Mouse (Mus musculus): ENCODE data around the gene Arfrp1. TPM values are rescaled to one million over a fixed set of nuclear protein-coding genes. Genes with fewer than 3 reads are reported as not detected.

The Arfrp1 gene
- polyA plus RNA-seq, 1 experiment: 69.6 TPM

- Histone ChIP-seq H3K4me1 (replicated peaks; ENCODE audit: control insufficient read depth, insufficient read depth, low read length) (peaks cover 10% of the 10 kb centered on the region), H3K27me3 (ENCODE audit: control insufficient read depth, insufficient read depth, low read length) (no peaks in the 10 kb centered on the region), H3K4me3 (ENCODE audit: control insufficient read depth, insufficient read depth, low read length) (peak overlapping the region; percentile 84), H3K27ac (ENCODE audit: control insufficient read depth, insufficient read depth, low read length) (no peak overlapping the region), H3K36me3 (ENCODE audit: control insufficient read depth, insufficient read depth, low read length) (peaks cover 16% of the 10 kb centered on the region)
- no peak for DNase-seq
- 8% methylated on average over 14 of the region's 14 CpGs for WGBS
- no peak for TF ChIP-seq CTCF (IDR thresholded peaks at IDR 0.05; ENCODE audit: borderline replicate concordance, control insufficient read depth, extremely low read depth, insufficient read depth, low read length, poor library complexity)
- no peak for TF ChIP-seq POLR2A (IDR thresholded peaks at IDR 0.05; ENCODE audit: control insufficient read depth, extremely low read depth, insufficient read depth, low read length, poor library complexity)
Measured at GRCm38 (mm10) chr2:181364487-181364859, 731 bp downstream of the Arfrp1 start.

GRCm38 (mm10) chr2:181363946-181364345, 1.3 kb downstream of the Arfrp1 start:
- H3K36me3 ChIP-seq (ENCODE audit: control insufficient read depth, insufficient read depth, low read length): peaks cover 21% of the 10 kb centered on the region
- H3K4me1 ChIP-seq (replicated peaks; ENCODE audit: control insufficient read depth, insufficient read depth, low read length): peaks cover 10% of the 10 kb centered on the region
- no peak overlapping the region for H3K27ac ChIP-seq (ENCODE audit: control insufficient read depth, insufficient read depth, low read length)
- DNase-seq: no peak
- TF ChIP-seq POLR2A (IDR thresholded peaks at IDR 0.05; ENCODE audit: control insufficient read depth, extremely low read depth, insufficient read depth, low read length, poor library complexity) (no peak), CTCF (IDR thresholded peaks at IDR 0.05; ENCODE audit: borderline replicate concordance, control insufficient read depth, extremely low read depth, insufficient read depth, low read length, poor library complexity) (no peak)
- WGBS: 87% methylated on average over 3 of the region's 3 CpGs
- H3K4me3 ChIP-seq (ENCODE audit: control insufficient read depth, insufficient read depth, low read length): no peak overlapping the region
- no peaks in the 10 kb centered on the region for H3K27me3 ChIP-seq (ENCODE audit: control insufficient read depth, insufficient read depth, low read length)

DNA sequence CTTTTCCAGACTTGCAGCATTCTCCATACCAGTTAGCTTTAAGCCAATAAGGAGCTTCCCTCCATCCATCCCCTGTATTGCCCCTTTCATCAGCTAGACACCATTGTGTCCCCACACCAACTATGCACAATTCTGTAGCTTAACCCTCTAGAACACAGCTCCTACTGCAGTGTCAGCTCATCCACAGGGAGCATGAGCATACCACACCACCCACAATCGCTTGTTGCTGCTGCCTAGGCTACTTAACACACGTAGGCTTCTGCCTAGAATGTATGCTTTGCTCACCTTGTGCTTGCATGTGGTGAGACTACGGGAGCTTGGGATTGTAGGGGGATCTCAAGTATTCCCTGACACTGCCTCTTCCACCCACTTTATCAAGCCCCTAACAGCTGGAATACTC, 8.4 kb downstream of the Arfrp1 start:
- no peak overlapping the region for H3K4me3 ChIP-seq (ENCODE audit: control insufficient read depth, insufficient read depth, low read length)
- TF ChIP-seq POLR2A (IDR thresholded peaks at IDR 0.05; ENCODE audit: control insufficient read depth, extremely low read depth, insufficient read depth, low read length, poor library complexity) (no peak), CTCF (IDR thresholded peaks at IDR 0.05; ENCODE audit: borderline replicate concordance, control insufficient read depth, extremely low read depth, insufficient read depth, low read length, poor library complexity) (no peak)

DNA sequence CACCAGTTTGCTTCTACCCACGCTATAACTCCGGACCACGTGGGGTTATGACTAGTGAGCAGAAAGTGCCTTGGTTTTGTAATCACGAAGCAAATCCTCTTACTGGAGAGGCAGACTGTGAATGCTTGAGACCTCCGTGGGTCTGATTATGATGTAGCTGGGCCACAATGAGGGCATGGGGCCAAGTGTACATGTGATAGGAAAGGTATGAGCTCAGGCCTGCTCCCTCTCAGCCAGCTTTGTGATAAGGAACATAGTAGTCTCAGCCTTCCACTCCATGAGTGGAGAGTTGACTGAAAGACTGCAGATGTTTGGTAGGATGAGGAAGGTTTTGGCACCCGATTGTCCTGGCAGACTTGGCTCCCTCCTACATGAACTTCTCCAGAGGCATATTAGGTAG, 22.4 kb downstream of the Arfrp1 start:
- TF ChIP-seq POLR2A (IDR thresholded peaks at IDR 0.05; ENCODE audit: control insufficient read depth, extremely low read depth, insufficient read depth, low read length, poor library complexity) (no peak), CTCF (IDR thresholded peaks at IDR 0.05; ENCODE audit: borderline replicate concordance, control insufficient read depth, extremely low read depth, insufficient read depth, low read length, poor library complexity) (no peak)
- Histone ChIP-seq H3K27me3 (ENCODE audit: control insufficient read depth, insufficient read depth, low read length) (no peaks in the 10 kb centered on the region), H3K4me3 (ENCODE audit: control insufficient read depth, insufficient read depth, low read length) (no peak overlapping the region), H3K27ac (ENCODE audit: control insufficient read depth, insufficient read depth, low read length) (no peak overlapping the region), H3K4me1 (replicated peaks; ENCODE audit: control insufficient read depth, insufficient read depth, low read length) (no peaks in the 10 kb centered on the region), H3K36me3 (ENCODE audit: control insufficient read depth, insufficient read depth, low read length) (peaks cover 33% of the 10 kb centered on the region)
- no peak for DNase-seq
- 97% methylated on average over 6 of the region's 6 CpGs for WGBS

More for the DNA sequence above, 8.4 kb downstream of the Arfrp1 start:
- peaks cover 48% of the 10 kb centered on the region for H3K36me3 ChIP-seq (ENCODE audit: control insufficient read depth, insufficient read depth, low read length)
- 97% methylated on average over 3 of the region's 3 CpGs for WGBS
- no peak overlapping the region for H3K27ac ChIP-seq (ENCODE audit: control insufficient read depth, insufficient read depth, low read length)
- H3K4me1 ChIP-seq (replicated peaks; ENCODE audit: control insufficient read depth, insufficient read depth, low read length): no peaks in the 10 kb centered on the region
- no peaks in the 10 kb centered on the region for H3K27me3 ChIP-seq (ENCODE audit: control insufficient read depth, insufficient read depth, low read length)
- no peak for DNase-seq

DNA sequence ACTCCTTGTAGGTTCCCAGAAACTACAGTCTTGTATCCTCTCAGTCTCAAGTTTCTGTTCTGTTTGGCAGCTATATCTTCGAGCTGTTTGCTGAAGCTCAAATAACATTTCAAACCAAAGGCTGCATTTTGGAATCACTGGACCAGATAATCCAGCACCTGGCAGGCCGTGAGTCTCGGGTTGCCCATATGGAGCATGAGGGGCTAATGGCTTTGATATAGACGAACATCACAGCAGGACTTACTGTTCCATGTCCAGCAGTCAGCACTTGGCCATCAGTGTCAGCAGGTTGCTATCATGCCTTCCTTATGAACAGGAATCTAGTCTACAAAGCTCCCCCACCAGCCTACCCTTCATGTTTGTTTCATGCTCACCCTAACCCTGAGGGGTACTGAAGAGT, 24.8 kb downstream of the Arfrp1 start:
- H3K36me3 ChIP-seq (ENCODE audit: control insufficient read depth, insufficient read depth, low read length): peaks cover 34% of the 10 kb centered on the region
- H3K27me3 ChIP-seq (ENCODE audit: control insufficient read depth, insufficient read depth, low read length): no peaks in the 10 kb centered on the region
- H3K4me1 ChIP-seq (replicated peaks; ENCODE audit: control insufficient read depth, insufficient read depth, low read length): no peaks in the 10 kb centered on the region
- H3K4me3 ChIP-seq (ENCODE audit: control insufficient read depth, insufficient read depth, low read length): no peak overlapping the region
- H3K27ac ChIP-seq (ENCODE audit: control insufficient read depth, insufficient read depth, low read length): no peak overlapping the region
- 97% methylated on average over 4 of the region's 4 CpGs for WGBS
- no peak for TF ChIP-seq CTCF (IDR thresholded peaks at IDR 0.05; ENCODE audit: borderline replicate concordance, control insufficient read depth, extremely low read depth, insufficient read depth, low read length, poor library complexity)
- TF ChIP-seq POLR2A (IDR thresholded peaks at IDR 0.05; ENCODE audit: control insufficient read depth, extremely low read depth, insufficient read depth, low read length, poor library complexity): no peak
- DNase-seq: no peak

DNA sequence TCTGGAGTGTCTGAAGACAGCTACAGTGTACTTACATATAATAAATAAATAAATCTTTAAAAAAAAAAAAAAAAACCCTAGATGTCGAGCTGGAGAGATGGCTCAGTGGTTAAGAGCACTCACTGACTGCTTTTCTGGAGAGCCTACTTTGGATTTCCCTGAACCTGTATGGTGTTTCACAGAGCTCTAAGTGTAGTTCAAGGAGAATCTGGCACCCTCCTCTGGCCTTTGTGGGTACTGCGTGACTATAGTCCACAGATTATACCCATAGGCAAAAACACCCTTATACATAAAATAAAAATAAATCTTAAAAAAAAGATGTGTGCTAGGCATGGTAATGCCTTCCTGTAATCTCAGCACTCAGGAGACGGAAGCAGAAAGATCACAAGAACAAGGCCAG, 31.2 kb downstream of the Arfrp1 start:
- peaks cover 39% of the 10 kb centered on the region for H3K36me3 ChIP-seq (ENCODE audit: control insufficient read depth, insufficient read depth, low read length)
- TF ChIP-seq POLR2A (IDR thresholded peaks at IDR 0.05; ENCODE audit: control insufficient read depth, extremely low read depth, insufficient read depth, low read length, poor library complexity) (no peak), CTCF (IDR thresholded peaks at IDR 0.05; ENCODE audit: borderline replicate concordance, control insufficient read depth, extremely low read depth, insufficient read depth, low read length, poor library complexity) (no peak)
- peak; percentile 78 for DNase-seq
- H3K4me1 ChIP-seq (replicated peaks; ENCODE audit: control insufficient read depth, insufficient read depth, low read length): no peaks in the 10 kb centered on the region
- no peak overlapping the region for H3K4me3 ChIP-seq (ENCODE audit: control insufficient read depth, insufficient read depth, low read length)
- WGBS: 67% methylated on average over 3 of the region's 3 CpGs
- no peaks in the 10 kb centered on the region for H3K27me3 ChIP-seq (ENCODE audit: control insufficient read depth, insufficient read depth, low read length)
- H3K27ac ChIP-seq (ENCODE audit: control insufficient read depth, insufficient read depth, low read length): no peak overlapping the region

DNA sequence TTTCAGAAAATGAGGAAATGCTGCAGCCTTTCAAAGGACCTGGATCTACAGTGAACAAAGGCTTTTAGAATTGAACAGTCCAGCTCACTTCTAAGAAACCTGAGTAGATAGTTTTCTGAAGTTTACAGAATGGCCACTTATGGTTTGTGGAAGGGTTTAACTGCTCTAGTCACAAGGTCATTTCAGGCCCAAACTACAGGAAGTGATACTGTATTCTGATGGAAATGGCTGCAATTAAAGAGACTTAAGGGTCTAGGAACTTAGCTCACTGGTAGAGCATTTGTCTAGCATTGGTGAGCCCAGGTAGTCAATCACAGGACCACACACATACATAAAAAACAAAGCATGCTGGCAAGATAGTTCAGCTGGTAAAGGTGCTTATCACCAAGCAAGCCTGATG, 32.7 kb downstream of the Arfrp1 start:
- no peak overlapping the region for H3K4me3 ChIP-seq (ENCODE audit: control insufficient read depth, insufficient read depth, low read length)
- peaks cover 35% of the 10 kb centered on the region for H3K36me3 ChIP-seq (ENCODE audit: control insufficient read depth, insufficient read depth, low read length)
- TF ChIP-seq CTCF (IDR thresholded peaks at IDR 0.05; ENCODE audit: borderline replicate concordance, control insufficient read depth, extremely low read depth, insufficient read depth, low read length, poor library complexity): no peak
- no peak for TF ChIP-seq POLR2A (IDR thresholded peaks at IDR 0.05; ENCODE audit: control insufficient read depth, extremely low read depth, insufficient read depth, low read length, poor library complexity)
- H3K4me1 ChIP-seq (replicated peaks; ENCODE audit: control insufficient read depth, insufficient read depth, low read length): no peaks in the 10 kb centered on the region
- DNase-seq: no peak
- no peak overlapping the region for H3K27ac ChIP-seq (ENCODE audit: control insufficient read depth, insufficient read depth, low read length)
- no peaks in the 10 kb centered on the region for H3K27me3 ChIP-seq (ENCODE audit: control insufficient read depth, insufficient read depth, low read length)
